Mouse (Mus musculus) adrenal gland, adult 2 months (tissue): ENCODE data around the gene Pym1. TPM values are rescaled to one million over a fixed set of nuclear protein-coding genes. Genes with fewer than 3 reads are reported as not detected.
A peak's percentile ranks its signal among the peaks of the same experiment; 100 is the strongest.

Experiments used
- DNase-seq: peaks from one replicate; pipeline ENCODE4 v3.0.0; 2021
- polyA plus RNA-seq: library from polyadenylated mRNA; depleted of rRNA; stranded (reverse); fragments of >200 nt; gene quantifications from 2 replicates; pipeline ENCODE4 v1.2.3, GENCODE M21; 2012
- total RNA-seq, 2 experiments: library from RNA; stranded (reverse); gene quantifications; 2 replicates each; pipeline ENCODE4 v1.2.3; 2021

The Pym1 gene
- total and polyA plus RNA-seq, 3 experiments = 15.5 to 26.5 (median 22.9) TPM

- DNase-seq = peak; percentile 31
Measured at GRCm38 (mm10) chr10:128744680-128745601, 2.7 kb upstream of the Pym1 start, which contains the start of gene Dgka. TSS of gene Dgka (minus strand) at chr10:128744855.

- no peak for DNase-seq
Measured at GRCm38 (mm10) chr10:128745946-128746613, 1.6 kb upstream of the Pym1 start.

- DNase-seq = no peak
Measured at GRCm38 (mm10) chr10:128746972-128747645, 580 bp upstream of the Pym1 start.

- peak; percentile 83 for DNase-seq
Measured at GRCm38 (mm10) chr10:128748252-128748864, 669 bp downstream of the Pym1 start.

GRCm38 (mm10) chr10:128772895-128773294 lies 25.2 kb downstream of the Pym1 start:
- DNase-seq = no peak

GRCm38 (mm10) chr10:128773685-128774084 lies 26.0 kb downstream of the Pym1 start:
- no peak for DNase-seq

- no peak for DNase-seq
Measured at GRCm38 (mm10) chr10:128778441-128778840, 30.8 kb downstream of the Pym1 start.

GRCm38 (mm10) chr10:128779011-128779795 lies 31.5 kb downstream of the Pym1 start:
- peak; percentile 85 for DNase-seq

- no peak for DNase-seq
Measured at GRCm38 (mm10) chr10:128780200-128780599, 32.5 kb downstream of the Pym1 start.

- DNase-seq = peak; percentile 80
Measured at GRCm38 (mm10) chr10:128790398-128791124, 42.9 kb downstream of the Pym1 start, which contains the start of gene Mmp19. TSS of gene Mmp19 (plus strand) at chr10:128790910.

GRCm38 (mm10) chr10:128792041-128792440 lies 44.4 kb downstream of the Pym1 start:
- no peak for DNase-seq

GRCm38 (mm10) chr10:128793258-128793657 lies 45.6 kb downstream of the Pym1 start:
- DNase-seq = no peak

- no peak for DNase-seq
Measured at GRCm38 (mm10) chr10:128794391-128794790, 46.7 kb downstream of the Pym1 start.

GRCm38 (mm10) chr10:128795581-128795980 lies 47.9 kb downstream of the Pym1 start:
- DNase-seq = no peak

- DNase-seq = no peak
Measured at GRCm38 (mm10) chr10:128798676-128799075, 51.0 kb downstream of the Pym1 start.

- DNase-seq = no peak
Measured at GRCm38 (mm10) chr10:128801981-128802495, 54.3 kb downstream of the Pym1 start.

- no peak for DNase-seq
Measured at GRCm38 (mm10) chr10:128802956-128803355, 55.3 kb downstream of the Pym1 start.

GRCm38 (mm10) chr10:128803361-128803760 lies 55.7 kb downstream of the Pym1 start:
- no peak for DNase-seq

- DNase-seq = peak; percentile 68
Measured at GRCm38 (mm10) chr10:128803771-128804270, 56.1 kb downstream of the Pym1 start, which contains the start of gene Dnajc14. TSS of gene Dnajc14 (plus strand) at chr10:128804062.
